Mouse (Mus musculus) lung, postnatal 4 days (tissue): Measurements from ENCODE around the gene Sorbs2.

Source experiments
- DNase-seq, 2 experiments: peaks; one replicate each; pipeline ENCODE4 v3.0.0; 2021

Sorbs2 gene

DNA sequence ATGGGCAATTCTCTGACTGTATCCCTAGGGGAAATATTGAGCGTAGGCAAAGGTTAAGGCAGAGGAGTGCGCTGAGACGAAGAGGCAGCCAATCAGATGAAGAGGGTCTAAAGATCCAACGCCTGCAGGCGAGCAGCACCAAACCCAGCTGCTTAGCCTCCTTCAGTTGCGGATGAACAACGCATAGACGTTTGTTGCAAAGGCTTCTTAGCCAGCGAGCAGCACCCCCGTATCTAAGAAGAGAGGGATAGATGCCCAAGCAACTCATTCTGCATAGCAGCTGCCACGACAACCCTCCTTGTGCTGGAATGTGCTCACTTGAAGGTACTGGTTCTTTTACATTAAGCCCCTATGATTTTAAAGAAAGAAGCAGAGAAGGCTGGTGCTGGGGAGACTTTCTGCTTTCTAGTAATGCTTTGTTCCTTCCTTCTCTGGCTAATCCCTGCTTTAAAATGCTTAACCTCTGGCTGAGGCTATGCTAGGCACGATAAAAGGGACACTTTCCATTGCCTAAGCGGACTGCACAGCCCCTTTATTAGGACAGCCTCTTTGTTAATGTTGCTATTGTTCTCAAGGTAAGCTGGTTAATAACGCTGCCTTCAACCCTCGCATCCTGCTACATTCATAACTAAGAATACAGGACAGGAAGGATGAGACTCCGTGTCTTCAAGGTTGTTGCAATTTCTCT, at the start of gene Sorbs2:
Gene Sorbs2 (plus strand): TSS at position 155 of the 688 bp plus-strand sequence.
- no peak for DNase-seq

DNA sequence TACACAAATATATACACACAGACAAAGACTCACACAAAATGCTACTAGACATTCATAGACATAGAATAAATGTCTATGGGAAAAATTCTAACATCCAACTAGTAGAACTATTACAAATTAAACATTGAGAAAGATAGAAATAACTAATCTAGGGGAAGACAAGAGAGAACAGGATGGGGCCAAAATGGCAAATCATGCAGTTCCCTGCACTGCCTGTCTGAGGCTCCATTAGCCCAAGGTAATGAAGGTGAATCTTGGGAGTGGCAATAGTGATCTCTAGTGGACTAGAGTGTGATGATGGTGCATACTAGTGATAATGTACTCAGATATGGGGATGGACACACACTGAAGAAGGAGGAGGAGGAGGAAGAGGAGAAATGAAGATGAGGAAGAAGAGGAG, 49.7 kb upstream of the Sorbs2 start:
- DNase-seq, result no peak

DNA sequence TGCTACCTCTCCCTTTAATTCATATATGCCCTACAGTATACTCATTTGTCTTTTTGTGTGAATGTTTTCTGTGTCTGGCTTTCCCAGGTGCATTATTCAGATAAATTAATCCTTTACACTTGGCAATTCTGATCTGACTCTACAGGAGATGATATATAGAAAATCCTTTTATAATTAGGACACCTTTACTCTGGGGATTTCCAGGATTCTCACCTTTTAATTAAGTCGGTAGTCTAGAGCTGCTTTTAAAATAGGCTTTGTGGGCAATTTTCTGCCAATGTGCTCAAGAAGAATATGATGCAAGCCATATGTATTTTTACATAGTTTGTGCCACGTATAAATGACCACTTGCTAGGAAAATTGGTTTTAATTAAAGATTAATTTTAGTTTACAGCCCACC, 38.6 kb upstream of the Sorbs2 start:
- no peak for DNase-seq

DNA sequence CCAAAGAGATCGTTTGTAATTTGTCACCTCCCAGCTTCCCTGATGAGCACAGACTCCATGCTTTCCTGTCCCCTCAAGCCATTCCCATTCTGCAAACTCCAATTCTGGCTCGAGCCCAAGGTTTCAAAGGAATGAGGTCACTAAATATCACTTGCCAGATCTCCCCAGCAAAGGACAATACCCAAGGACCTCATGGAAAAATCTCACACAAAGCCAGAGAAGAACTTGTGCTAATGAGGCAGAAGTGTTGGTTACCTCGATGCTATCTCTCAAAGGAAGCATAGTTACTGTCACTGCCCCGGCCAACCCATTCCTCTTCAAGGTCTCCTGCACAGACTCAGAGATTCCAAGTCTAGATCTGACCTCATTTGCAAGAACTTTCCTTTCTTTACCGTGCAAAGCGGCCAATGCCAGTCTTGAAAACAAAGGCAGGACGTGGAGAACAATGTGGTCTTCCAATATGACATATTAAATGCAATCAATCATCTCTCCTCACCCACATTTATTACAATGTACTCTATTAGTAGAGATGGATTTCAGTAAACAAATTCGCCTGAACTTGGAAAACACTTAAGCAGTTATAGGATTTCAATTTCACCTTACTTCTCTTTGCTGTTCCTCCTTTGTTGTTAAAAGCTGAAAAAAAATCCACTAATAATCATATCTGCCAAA, 37.9 kb upstream of the Sorbs2 start:
- peak; percentile 67 to 72 for DNase-seq

GRCm38 (mm10) chr8:45480886-45481285, 26.7 kb upstream of the Sorbs2 start:
- DNase-seq, result no peak

DNA sequence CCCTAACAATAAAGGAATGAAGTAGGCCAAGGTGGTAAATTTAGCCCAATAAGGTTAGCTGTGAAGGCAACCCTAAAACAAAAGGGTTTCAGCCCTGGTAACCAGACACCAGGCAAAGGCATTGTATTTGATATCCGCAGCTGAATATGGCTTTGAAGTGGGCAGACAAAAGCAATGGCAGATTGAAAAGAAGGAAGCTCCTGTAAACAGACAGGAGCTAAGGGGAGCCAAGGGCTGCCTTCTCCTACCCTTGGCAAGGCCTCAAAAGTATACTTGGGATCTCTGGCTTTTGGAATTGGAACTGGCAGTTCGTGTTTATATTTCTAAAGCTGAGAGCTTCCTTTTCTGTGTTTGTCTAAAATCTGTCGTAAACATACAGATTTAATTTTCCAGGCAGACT, 21.3 kb upstream of the Sorbs2 start:
- no peak for DNase-seq

DNA sequence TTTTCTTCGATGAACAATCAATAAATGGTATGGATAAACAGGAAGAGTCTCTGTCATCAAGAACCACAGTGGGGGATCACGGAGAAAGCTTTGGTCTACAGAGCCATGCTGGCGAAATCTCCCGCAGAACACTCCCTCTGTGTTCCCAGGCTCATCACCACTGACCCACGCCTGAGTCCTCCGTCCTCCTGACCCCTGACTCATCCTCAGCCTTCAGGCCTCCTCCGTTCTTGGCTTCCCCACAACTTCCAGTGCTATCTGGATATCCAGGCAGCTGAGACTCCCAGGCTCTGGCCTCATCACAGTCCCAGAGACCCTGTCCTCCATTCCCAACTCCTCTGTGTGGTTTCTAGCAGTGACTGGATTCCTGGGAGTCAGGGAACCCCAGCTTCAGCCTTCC, 3.6 kb upstream of the Sorbs2 start:
- DNase-seq, result no peak

DNA sequence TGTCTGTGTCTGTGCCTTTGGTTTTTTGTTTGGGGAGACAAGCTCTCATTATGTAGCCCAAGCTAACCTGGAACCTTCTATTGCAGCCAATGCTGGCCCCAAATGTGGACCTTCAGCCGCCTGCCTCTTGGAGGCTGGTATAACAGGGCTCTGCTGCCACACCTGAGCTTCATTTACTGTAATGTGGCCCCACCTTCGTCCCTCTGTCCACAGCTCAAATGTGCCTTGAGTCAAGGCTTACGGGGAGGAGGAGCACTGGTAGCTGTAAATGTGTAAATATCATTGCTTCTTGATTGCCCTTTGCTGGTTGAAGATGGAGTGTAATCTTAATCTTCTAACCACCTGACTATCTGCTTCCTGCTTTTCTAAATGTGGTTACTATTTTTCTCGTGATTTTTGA, 1.2 kb upstream of the Sorbs2 start:
- no peak for DNase-seq

DNA sequence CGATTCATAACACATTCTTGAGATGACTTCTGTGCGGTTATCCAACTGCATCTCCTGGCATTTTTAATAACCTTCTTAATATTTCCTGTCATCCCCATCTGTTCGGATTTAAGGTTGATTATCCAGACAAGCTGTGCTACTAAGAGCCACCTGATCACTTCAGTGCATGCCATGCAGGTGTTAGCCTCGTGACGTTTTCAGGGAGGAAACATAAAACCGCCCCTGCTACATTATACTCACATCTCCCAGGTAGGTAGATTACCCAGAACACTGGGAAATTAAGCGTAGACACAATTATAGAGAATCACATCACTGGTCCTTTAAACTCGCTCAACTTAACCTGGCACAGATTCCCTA, 333 bp upstream of the Sorbs2 start:
- DNase-seq, result no peak

- DNase-seq, result no peak
Measured at GRCm38 (mm10) chr8:45508521-45509104, 1.0 kb downstream of the Sorbs2 start.

DNA sequence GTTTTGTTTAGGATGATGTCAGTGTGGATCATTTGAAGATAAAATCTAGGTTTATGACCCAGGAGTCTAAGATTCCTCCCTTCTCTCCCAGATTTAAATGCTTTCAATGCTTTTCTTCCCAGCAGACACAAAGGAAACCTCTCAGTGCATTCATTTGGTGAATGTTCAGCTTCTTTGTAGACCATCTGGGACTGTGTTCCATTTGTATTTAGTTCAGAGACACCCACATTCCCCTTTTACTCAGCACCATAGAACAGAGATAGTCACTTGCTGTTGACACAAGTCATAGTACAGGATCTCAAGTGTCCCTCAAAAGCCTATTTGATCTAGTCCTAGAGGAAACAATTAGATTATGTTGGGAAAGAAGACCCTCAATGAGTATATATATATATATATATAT, 4.8 kb downstream of the Sorbs2 start:
- no peak for DNase-seq

DNA sequence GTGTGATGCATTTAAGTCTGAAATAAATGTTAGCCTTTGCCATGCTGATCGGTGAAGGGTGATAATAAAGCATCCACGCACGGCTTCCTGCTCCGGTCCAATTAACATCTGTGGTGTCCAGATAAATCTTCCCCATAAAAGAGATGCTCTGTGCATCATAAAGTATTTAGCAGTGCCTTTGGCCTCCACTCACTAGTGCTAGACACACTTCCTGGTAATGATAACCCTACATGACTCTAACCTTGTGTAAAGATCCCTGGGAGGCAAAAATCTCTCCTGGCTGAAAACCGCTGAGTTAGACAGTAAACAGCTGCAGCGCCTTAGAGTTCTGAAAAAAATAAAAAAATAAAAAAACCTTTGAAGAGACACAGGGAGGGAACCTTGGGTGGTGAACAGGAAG, 14.0 kb downstream of the Sorbs2 start:
- no peak for DNase-seq

- no peak for DNase-seq
Measured at GRCm38 (mm10) chr8:45527708-45528107, 20.1 kb downstream of the Sorbs2 start.

GRCm38 (mm10) chr8:45528890-45529289, 21.3 kb downstream of the Sorbs2 start:
- DNase-seq, result no peak

GRCm38 (mm10) chr8:45536578-45536977, 29.0 kb downstream of the Sorbs2 start:
- no peak for DNase-seq

DNA sequence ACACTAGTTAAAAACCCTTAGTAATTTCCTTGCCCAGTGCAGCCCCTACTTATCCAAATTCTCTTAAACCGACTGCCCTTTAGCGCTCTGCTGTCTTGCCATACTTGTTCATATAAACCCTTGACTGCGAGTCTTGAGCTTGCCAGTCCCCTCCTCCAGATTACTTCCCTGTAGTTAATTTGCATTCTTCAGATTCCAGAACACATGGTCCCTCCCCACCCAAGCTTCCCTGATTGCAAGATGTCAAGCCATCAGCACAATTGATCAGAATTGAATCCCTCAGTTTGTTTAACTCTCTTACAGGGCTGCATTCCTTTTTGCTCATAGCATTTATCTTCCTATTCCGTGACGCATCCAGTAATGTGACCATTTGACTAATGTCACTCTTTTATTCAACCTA, 32.9 kb downstream of the Sorbs2 start:
- no peak for DNase-seq

DNA sequence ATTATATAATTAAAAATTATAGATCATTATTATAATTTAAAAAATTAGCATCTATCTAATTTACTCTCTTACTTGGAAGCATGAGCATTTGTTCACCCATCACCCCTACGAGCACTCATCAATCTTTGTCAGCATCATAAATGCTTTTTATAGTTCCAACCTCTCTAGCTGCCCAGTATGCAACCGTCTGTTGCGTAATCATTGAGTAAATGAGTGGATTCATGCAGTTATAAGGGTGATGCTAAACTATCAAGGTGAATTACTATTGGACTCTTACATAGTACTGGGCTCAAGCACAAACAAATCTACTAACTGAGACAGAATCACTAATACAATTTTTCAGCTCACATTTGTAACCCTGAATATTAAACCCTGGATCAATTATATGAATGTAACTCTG, 44.6 kb downstream of the Sorbs2 start:
- DNase-seq, result no peak

GRCm38 (mm10) chr8:45554627-45555026, 47.0 kb downstream of the Sorbs2 start:
- no peak for DNase-seq

GRCm38 (mm10) chr8:45557936-45558335, 50.3 kb downstream of the Sorbs2 start:
- DNase-seq, result no peak

DNA sequence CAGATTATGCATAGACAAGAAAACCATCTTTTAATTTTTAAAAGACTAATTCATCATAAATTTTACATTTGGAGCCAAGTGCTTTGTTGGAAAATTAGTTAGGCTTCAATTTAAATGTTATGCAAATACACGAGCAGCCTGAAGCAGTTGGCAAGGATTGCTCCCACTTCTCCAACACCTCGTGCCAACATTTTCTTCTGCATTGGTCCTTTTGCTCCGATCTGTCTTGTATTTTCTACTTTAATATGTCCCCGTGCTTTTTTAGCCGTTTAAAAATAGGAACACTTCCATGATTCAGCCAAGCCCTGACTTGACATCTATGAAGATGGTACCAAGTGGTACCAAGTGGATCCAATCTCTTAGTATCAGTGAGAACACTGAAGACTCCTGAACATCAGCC, 50.8 kb downstream of the Sorbs2 start:
- DNase-seq, result no peak

GRCm38 (mm10) chr8:45559176-45559820, 51.7 kb downstream of the Sorbs2 start:
- DNase-seq, result no peak

- DNase-seq, result no peak
Measured at GRCm38 (mm10) chr8:45565189-45565588, 57.6 kb downstream of the Sorbs2 start.

DNA sequence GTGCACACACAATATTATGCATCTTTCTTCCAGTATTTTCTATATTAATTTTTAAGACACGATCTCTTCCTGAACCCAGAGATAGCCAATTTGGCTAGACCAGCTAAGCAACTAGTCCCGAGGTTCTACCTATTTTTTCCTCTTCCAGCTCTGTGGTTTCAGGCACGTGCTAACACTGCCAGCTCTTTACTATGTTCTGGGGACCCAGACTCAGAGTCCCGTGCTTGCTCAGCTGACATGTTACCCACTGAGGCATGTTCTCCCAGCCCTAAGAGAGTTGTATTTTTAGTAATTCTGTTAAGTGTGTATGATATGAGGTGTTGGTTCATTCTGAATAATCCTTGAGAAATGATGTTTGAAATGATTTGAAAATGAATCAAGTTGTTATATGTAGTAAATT, 62.5 kb downstream of the Sorbs2 start:
- DNase-seq, result no peak
